Mouse (Mus musculus) ES-Bruce4 (cell line): ENCODE measurements around the gene Ajap1. TPM values are rescaled to one million over a fixed set of nuclear protein-coding genes. Genes with fewer than 3 reads are reported as not detected.

Source experiments
- H3K27ac ChIP-seq: 2 replicates; pipeline ENCODE4 v1.5.1; 2012; ENCODE audit warnings: low read length, inconsistent platforms; ENCODE audit not compliant: insufficient read depth
- H3K27me3 ChIP-seq: 2 replicates; pipeline ENCODE4 v1.6.1; 2012; ENCODE audit warnings: mild to moderate bottlenecking, low read length, inconsistent platforms; ENCODE audit not compliant: control insufficient read depth, poor library complexity, insufficient read depth, severe bottlenecking
- H3K36me3 ChIP-seq: 2 replicates; pipeline ENCODE4 v1.6.1; 2012; ENCODE audit warnings: inconsistent platforms, mild to moderate bottlenecking, low read length, moderate library complexity; ENCODE audit not compliant: control insufficient read depth, poor library complexity, insufficient read depth, severe bottlenecking
- H3K4me1 ChIP-seq: one replicate; pipeline ENCODE4 v1.8.1; 2011; ENCODE audit warnings: low read length; ENCODE audit not compliant: control insufficient read depth, insufficient read depth
- H3K4me3 ChIP-seq: 2 replicates; pipeline ENCODE4 v1.5.1; 2011; ENCODE audit warnings: low read depth, mild to moderate bottlenecking, low read length
- H3K9ac ChIP-seq: 2 replicates; pipeline ENCODE4 v1.6.1; 2012; ENCODE audit warnings: low read depth, mild to moderate bottlenecking, inconsistent platforms; ENCODE audit not compliant: poor library complexity, severe bottlenecking
- H3K9me3 ChIP-seq: replicated peaks from 2 replicates; pipeline ENCODE4 v1.6.1; 2012; ENCODE audit warnings: mild to moderate bottlenecking, low read length, inconsistent platforms; ENCODE audit not compliant: control insufficient read depth, poor library complexity, insufficient read depth, severe bottlenecking
- CTCF ChIP-seq: IDR thresholded peaks from one replicate; pipeline ENCODE4 v1.8.1; 2011; ENCODE audit warnings: low read depth, low read length
- EP300 ChIP-seq: IDR thresholded peaks from 2 replicates; pipeline ENCODE4 v1.6.1; 2011; ENCODE audit warnings: low read depth, low read length; ENCODE audit not compliant: insufficient read depth
- POLR2A ChIP-seq: IDR thresholded peaks from one replicate; pipeline ENCODE4 v1.8.1; 2011; ENCODE audit warnings: low read length; ENCODE audit not compliant: insufficient read depth
- polyA plus RNA-seq: library from polyadenylated mRNA; stranded (reverse); fragments of >200 nt; gene quantifications from 2 replicates; pipeline ENCODE4 v1.2.4, GENCODE M21; 2011; ENCODE audit warnings: low read depth; ENCODE audit not compliant: missing spikeins, insufficient read depth, insufficient read length

Ajap1 gene
- polyA plus RNA-seq, 1 experiment: not detected

DNA sequence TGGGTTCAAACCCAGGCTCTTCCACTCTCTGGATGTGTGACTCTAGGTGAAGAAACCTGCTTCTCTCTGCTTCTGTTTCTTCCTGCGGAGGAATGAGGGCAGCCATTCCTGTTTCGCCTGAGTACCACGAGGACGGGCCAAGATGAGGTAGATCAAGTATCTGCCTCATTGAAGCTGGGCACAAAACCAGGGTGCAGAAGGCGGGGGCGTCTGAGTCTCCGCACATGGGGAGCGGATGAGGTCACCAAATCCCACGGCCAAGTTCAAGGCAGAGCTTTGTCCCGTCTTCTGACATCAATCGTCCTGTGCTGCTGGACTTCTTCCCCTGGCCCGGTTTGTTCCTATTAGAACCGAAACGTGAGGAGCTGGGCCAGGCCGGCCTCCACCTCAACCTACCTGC lies 12.9 kb downstream of the Ajap1 start:
- Histone ChIP-seq H3K36me3 (no peaks in the 10 kb centered on the region), H3K27ac (no peak overlapping the region), H3K4me3 (no peak overlapping the region), H3K9ac (no peak overlapping the region), H3K27me3 (no peaks in the 10 kb centered on the region), H3K9me3 (no peaks in the 10 kb centered on the region), H3K4me1 (no peaks in the 10 kb centered on the region)
- TF ChIP-seq EP300: no peak
- no peak for TF ChIP-seq CTCF
- no peak for TF ChIP-seq POLR2A

- Histone ChIP-seq H3K36me3 (no peaks in the 10 kb centered on the region), H3K9me3 (no peaks in the 10 kb centered on the region), H3K9ac (no peak overlapping the region), H3K27me3 (no peaks in the 10 kb centered on the region), H3K27ac (no peak overlapping the region), H3K4me1 (no peaks in the 10 kb centered on the region), H3K4me3 (no peak overlapping the region)
- TF ChIP-seq CTCF: no peak
- TF ChIP-seq POLR2A: no peak
- no peak for TF ChIP-seq EP300
These were observed 22.7 kb downstream of the Ajap1 start for GRCm38 (mm10) chr4:153459934-153460333.

GRCm38 (mm10) chr4:153459503-153459902 lies 23.1 kb downstream of the Ajap1 start:
- Histone ChIP-seq H3K4me1 (no peaks in the 10 kb centered on the region), H3K9ac (no peak overlapping the region), H3K27ac (no peak overlapping the region), H3K27me3 (no peaks in the 10 kb centered on the region), H3K4me3 (no peak overlapping the region), H3K36me3 (no peaks in the 10 kb centered on the region), H3K9me3 (no peaks in the 10 kb centered on the region)
- TF ChIP-seq CTCF (no peak), EP300 (no peak), POLR2A (no peak)

- no peak for TF ChIP-seq POLR2A
- no peak for TF ChIP-seq EP300
- TF ChIP-seq CTCF: no peak
- no peaks in the 10 kb centered on the region for H3K9me3 ChIP-seq
- no peaks in the 10 kb centered on the region for H3K27me3 ChIP-seq
These were observed 23.8 kb downstream of the Ajap1 start for GRCm38 (mm10) chr4:153458821-153459220.

GRCm38 (mm10) chr4:153453496-153453895 lies 29.1 kb downstream of the Ajap1 start:
- Histone ChIP-seq H3K9me3 (no peaks in the 10 kb centered on the region), H3K4me3 (no peak overlapping the region), H3K4me1 (no peaks in the 10 kb centered on the region), H3K9ac (no peak overlapping the region), H3K27ac (no peak overlapping the region), H3K27me3 (no peaks in the 10 kb centered on the region), H3K36me3 (no peaks in the 10 kb centered on the region)
- TF ChIP-seq CTCF (no peak), POLR2A (no peak), EP300 (no peak)

More at GRCm38 (mm10) chr4:153458821-153459220, 23.8 kb downstream of the Ajap1 start:
- Histone ChIP-seq H3K4me1 (no peaks in the 10 kb centered on the region), H3K4me3 (no peak overlapping the region), H3K9ac (no peak overlapping the region), H3K36me3 (no peaks in the 10 kb centered on the region), H3K27ac (no peak overlapping the region)

GRCm38 (mm10) chr4:153451516-153451915 lies 31.1 kb downstream of the Ajap1 start:
- H3K36me3 ChIP-seq: no peaks in the 10 kb centered on the region
- no peak overlapping the region for H3K9ac ChIP-seq

More at GRCm38 (mm10) chr4:153451516-153451915, 31.1 kb downstream of the Ajap1 start:
- Histone ChIP-seq H3K4me3 (no peak overlapping the region), H3K27me3 (no peaks in the 10 kb centered on the region), H3K27ac (no peak overlapping the region), H3K4me1 (no peaks in the 10 kb centered on the region), H3K9me3 (no peaks in the 10 kb centered on the region)
- TF ChIP-seq CTCF (no peak), POLR2A (no peak), EP300 (no peak)
